Mouse (Mus musculus): Measurements from ENCODE around the gene Tmem200b.

- no peak for TF ChIP-seq CTCF (IDR thresholded peaks at IDR 0.05; ENCODE audit: low read depth)
- no peak for TF ChIP-seq EP300 (IDR thresholded peaks at IDR 0.05; ENCODE audit: low read depth)
Observed at GRCm38 (mm10) chr4:131915821-131916328, 5.7 kb upstream of the Tmem200b start.
